Mouse (Mus musculus): ENCODE measurements at regions not wholly inside any gene's neighbourhood (a gene's known extent, or its start where the extent isn't known, plus 50 kb on each side); places are given as distances from the start of the nearest gene placed in this dataset.

- no peak for DNase-seq
These were observed 56.9 kb upstream of the Sox2 start for GRCm38 (mm10) chr3:34593279-34593678.

- DNase-seq = no peak
These were observed 72.2 kb upstream of the Sox2 start for GRCm38 (mm10) chr3:34577896-34578530.

GRCm38 (mm10) chr3:34577115-34577514, 73.1 kb upstream of the Sox2 start:
- DNase-seq = no peak

GRCm38 (mm10) chr3:34576159-34576558, 74.0 kb upstream of the Sox2 start:
- DNase-seq = no peak

DNA sequence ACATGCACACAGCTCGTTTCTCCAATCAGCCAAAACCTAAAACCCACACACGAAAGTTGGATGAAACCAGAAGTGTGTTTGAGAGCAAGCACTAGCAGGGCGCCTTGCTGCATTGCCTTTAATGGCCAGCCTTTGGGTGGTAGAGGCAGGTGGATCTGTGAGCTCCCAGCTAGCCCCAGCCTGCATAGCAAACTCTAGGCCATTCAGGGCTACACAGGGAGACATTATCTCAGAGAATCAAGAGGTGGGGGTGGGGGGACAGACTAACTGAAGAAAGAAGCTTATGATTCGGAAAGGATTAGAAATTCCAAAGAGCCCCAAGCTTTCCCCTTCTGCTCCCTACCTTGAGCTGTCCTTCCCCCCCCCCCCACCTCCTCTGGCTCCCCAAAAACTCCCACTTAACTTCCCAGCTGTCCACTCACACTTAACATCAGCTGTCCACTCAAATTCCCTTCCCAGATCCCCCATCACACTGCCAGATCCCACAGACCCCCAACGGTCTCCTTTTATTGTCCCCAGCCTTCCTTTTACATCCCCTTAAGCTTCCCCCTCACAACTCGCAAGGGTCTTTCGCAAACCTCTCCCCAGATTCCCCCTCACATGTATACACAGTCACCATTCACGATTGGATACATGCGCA, 75.4 kb upstream of the Sox2 start:
- DNase-seq = no peak

DNA sequence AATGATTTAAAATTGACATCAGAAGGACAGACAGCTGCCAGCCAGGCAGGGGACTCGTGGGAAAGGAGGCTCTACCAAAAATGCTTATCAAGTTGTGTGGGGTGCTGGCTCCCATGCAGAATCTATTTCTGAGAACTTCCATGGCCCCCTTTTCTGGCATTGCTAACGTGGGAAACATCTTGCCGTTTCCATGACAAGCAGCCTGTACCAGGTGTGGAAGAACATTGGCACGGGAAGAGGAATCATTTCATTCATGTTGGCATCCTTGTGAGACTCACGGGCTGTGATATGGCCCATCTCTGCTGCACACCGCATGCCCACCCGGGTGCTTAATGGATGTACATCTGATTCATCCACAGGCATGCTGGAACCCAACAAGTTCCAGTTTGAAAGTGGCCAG, 76.9 kb upstream of the Sox2 start:
- DNase-seq = no peak

GRCm38 (mm10) chr3:34572081-34572480, 78.1 kb upstream of the Sox2 start:
- DNase-seq = no peak

DNA sequence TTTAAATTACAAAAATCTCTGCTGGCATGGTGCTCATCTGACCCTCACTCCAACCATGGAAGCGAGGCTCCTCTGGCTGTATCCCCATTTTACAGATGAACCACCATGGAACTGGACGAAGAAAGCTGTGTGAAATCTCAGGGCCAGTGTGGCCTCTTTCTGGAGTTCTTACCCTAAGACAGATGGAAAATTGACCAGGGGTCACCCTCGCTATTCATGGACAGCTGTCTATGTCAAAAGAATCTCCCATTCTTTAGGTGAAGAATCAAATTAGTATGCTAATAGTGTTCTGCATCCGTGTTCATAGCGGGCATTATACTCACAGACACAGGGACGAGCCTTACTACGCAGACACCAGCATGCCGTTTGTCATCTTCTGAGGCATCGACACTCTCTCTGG, 78.6 kb upstream of the Sox2 start:
- DNase-seq = no peak

DNA sequence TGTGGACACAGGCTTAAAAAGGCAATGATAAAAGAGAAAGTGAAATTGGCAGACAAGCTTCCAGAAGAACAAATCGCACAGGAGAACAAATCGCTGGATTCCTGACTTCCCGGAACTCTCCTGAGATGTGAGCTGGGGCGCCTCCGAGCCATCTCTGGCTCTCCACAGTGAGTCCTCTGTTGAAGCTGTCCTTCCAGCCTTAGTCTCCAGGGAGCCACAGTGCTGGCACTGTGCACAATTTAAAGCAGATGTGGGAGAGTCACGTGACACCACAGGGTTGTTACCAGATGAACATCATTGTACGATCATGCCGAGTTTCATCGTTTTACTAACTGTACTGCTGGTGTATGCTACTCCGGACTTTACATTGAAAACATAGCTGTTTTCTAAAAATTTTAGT, 80.2 kb upstream of the Sox2 start:
- DNase-seq = no peak

DNA sequence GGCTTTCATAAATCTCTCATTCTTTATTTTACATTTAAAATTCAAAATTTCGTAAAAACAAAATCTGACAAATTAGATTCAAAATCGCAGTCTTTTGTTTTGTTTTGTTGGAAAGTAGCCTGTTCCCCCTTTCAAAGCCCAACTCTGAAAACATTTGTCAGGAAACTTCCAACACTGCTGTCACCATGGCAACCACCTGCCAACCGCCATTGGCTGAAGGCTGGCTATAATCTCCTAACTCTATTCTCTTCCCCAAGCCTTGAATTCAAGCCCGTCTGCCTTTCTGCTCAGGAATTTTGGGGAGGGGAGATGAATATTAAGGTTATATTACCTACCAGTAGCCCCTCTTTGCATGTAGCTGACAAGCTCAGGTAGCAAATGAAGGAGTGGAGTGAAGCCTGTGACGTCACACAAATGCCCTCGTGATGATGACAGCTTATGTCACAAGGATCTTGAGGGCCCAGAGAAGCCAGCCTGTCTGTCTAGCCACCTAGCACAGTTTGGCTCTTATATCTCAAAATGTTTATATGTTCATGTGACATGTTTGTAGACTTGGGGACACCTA, 82.0 kb upstream of the Sox2 start:
- DNase-seq = no peak

- no peak for DNase-seq
These were observed 84.8 kb upstream of the Sox2 start for GRCm38 (mm10) chr3:34565386-34565785.

DNA sequence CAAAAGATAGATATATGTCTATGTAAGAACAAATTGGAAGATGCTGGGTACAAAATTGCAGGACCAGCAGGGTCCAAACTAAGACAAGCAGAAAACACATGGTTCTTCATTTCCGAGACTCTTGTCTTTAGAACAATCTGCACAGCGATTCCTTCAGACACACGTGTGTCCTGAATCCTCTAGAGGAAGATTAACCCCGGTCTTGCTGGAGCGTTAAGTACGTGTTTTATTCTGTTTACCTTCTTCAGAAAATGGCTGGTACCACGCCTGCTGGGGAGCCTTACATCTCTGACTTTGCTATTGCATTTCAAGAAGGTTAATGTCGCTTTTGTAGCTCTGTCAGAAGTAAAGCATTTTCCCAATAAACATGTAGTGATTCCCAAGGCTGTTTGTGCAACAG, 87.3 kb upstream of the Sox2 start:
- no peak for DNase-seq

GRCm38 (mm10) chr3:34561709-34562108, 88.5 kb upstream of the Sox2 start:
- DNase-seq = no peak

DNA sequence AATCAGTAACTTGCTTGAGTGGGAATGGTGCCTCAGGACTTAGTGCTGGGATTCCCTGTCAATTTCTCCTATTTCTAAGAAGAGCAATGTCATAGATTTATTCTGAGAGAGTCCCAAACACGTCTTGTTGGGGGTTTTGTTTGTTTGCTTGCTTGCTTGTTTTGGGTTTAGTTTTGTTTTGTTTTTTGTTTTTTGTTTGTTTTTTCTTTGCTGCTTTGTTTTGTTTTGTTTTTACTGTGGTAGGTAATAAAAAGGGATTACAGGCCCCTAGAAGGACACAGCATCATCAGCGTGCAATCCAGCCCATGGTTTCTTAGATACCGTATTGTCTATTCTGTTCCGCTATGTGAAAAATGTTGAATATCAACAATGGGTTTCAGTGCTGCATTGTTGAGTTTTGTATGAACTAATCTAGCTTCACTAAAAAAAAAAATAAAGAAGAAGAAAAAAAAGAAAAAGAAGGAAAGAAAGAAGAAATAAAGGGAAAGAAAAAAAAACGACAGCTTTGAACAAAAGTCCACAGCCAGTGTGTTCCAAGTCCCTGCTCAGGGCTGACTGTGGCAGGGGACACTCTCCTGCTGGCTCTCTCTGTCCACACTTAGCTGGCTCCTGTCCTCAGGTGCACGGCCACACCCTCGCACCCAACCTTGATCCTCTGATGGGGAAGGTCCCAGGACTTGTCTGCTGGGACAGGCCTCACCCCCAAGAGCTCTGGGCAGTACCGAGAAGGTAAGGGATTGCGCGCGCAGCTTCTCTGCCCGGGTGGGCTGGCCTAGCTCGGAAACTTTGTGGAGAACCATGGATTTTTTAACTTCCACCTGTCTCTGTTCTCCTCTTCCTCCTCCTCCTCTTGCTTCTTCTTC, 90.1 kb upstream of the Sox2 start:
- DNase-seq = no peak

- DNase-seq = no peak
These were observed 91.2 kb upstream of the Sox2 start for GRCm38 (mm10) chr3:34558821-34559520.

GRCm38 (mm10) chr3:34552542-34553208, 97.5 kb upstream of the Sox2 start:
- DNase-seq = no peak

DNA sequence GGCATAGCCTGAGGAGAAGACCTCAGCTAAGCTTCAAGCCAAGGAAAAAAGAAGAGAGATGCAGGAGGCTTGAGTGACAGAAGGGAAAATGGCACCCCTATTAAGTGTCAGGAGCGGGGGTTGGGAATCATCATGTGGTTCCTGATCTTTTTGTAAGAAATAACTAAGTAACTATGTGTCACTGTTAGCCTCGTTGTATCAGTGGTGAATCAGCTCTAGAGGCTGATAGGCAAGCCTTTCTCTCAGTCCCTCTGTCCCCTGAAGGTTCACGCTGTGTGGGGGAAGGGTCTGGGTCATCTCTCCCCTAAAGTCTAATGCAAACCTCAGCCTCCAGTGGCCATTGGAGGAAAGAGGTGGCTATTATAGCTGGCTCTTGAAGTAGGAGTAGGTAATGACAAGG, 99.1 kb upstream of the Sox2 start:
- DNase-seq = no peak

- no peak for DNase-seq
These were observed 100.0 kb upstream of the Sox2 start for GRCm38 (mm10) chr3:34550189-34550588.

- DNase-seq = no peak
These were observed 117.8 kb upstream of the Sox2 start for GRCm38 (mm10) chr3:34532451-34532850.

- no peak for DNase-seq
These were observed 118.4 kb upstream of the Sox2 start for GRCm38 (mm10) chr3:34531836-34532235.

- DNase-seq = no peak
These were observed 122.7 kb upstream of the Sox2 start for GRCm38 (mm10) chr3:34527546-34527945.

DNA sequence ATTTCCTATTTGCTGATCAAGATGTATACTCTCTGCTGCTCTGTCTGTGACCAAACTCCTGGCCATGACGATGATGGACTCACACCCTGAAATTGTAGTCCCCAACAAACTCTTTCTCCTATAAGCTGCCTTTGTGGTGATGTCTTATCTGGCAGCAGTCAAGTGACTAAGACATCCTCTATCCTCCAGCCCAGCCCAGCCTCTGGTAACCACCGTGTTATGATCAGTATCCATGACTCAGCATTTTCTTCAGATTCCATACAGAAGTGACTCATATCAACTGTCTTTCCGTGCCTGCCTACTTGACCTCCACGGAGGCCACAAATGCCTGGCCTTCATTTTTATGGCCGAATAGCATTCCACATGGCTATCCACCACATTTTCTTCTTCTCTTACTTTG, 124.5 kb upstream of the Sox2 start:
- DNase-seq = no peak
